Mouse (Mus musculus): ENCODE data around the gene Slc30a5. TPM values are rescaled to one million over a fixed set of nuclear protein-coding genes. Genes with fewer than 3 reads are reported as not detected.

The Slc30a5 gene
- total RNA-seq, 1 experiment = 85.6 TPM

- Histone ChIP-seq H3K27ac (ENCODE audit: insufficient read depth, low read depth, low read length, poor library complexity, severe bottlenecking) (no peak overlapping the region), H3K9ac (ENCODE audit: insufficient read depth, low read depth, low read length, poor library complexity, severe bottlenecking) (no peak overlapping the region), H3K36me3 (ENCODE audit: control insufficient read depth, insufficient read depth, low read length, poor library complexity, severe bottlenecking) (peaks cover 5% of the 10 kb centered on the region; the same call in 1 of the 2 replicates), H3K4me3 (ENCODE audit: insufficient read depth in 1 of 2, low read depth in 1 of 2, low read length in 2 of 2, poor library complexity in 1 of 2, severe bottlenecking in 1 of 2) (no peak overlapping the region), H3K4me1 (ENCODE audit: control insufficient read depth in 2 of 2, insufficient read depth in 2 of 2, low read length in 2 of 2, poor library complexity in 1 of 2) (no peaks in the 10 kb centered on the region), H3K9me3 (ENCODE audit: control insufficient read depth, insufficient read depth, low read depth, low read length) (no peaks in the 10 kb centered on the region)
- TF ChIP-seq ZNF384 (IDR thresholded peaks at IDR 0.05; ENCODE audit: low read depth, low read length) (no peak), HCFC1 (IDR thresholded peaks at IDR 0.05; ENCODE audit: borderline replicate concordance, insufficient read depth, low read length) (no peak), ZC3H11A (IDR thresholded peaks at IDR 0.05; ENCODE audit: borderline replicate concordance, low read depth, low read length) (no peak), CHD2 (IDR thresholded peaks at IDR 0.05; ENCODE audit: low read depth, low read length) (no peak), MAFK (IDR thresholded peaks at IDR 0.05; ENCODE audit: insufficient read depth, low read depth, low read length) (no peak)
- DNase-seq (ENCODE audit: low read depth, low spot score) = no peak
- in situ Hi-C loops (cut with MboI; ENCODE audit: low sequenced_read_pairs in 2 of 2, unreplicated experiment in 2 of 2) = no loop called here
Measured at GRCm38 (mm10) chr13:100755329-100755728, 77.9 kb downstream of the Slc30a5 start.

DNA sequence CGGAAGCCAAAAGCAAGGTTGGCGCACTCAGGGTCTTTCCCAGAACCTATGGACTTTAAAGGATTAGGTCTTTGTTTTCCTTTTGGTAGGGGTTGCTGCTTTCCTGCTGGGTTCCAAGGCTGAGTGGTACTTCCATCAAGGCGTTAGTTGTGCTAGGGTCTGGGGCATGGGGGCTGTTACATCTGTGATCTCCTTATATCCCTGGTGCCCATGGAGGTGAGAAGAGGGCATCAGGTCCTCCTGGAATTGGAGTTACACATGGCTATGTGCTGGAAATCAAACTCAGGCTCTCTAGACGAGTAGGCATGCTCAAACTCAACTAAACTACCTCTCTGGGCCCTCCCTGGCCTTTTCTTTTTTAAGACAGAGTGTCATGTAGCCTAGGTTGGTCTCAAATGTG is 79.0 kb downstream of the Slc30a5 start:
- Histone ChIP-seq H3K4me3 (ENCODE audit: insufficient read depth in 1 of 2, low read depth in 1 of 2, low read length in 2 of 2, poor library complexity in 1 of 2, severe bottlenecking in 1 of 2) (no peak overlapping the region), H3K9ac (ENCODE audit: insufficient read depth, low read depth, low read length, poor library complexity, severe bottlenecking) (no peak overlapping the region), H3K36me3 (ENCODE audit: control insufficient read depth, insufficient read depth, low read length, poor library complexity, severe bottlenecking) (no peaks in the 10 kb centered on the region), H3K4me1 (ENCODE audit: control insufficient read depth in 2 of 2, insufficient read depth in 2 of 2, low read length in 2 of 2, poor library complexity in 1 of 2) (no peaks in the 10 kb centered on the region), H3K27ac (ENCODE audit: insufficient read depth, low read depth, low read length, poor library complexity, severe bottlenecking) (no peak overlapping the region), H3K9me3 (ENCODE audit: control insufficient read depth, insufficient read depth, low read depth, low read length) (no peaks in the 10 kb centered on the region)
- DNase-seq (ENCODE audit: low read depth, low spot score) = no peak
- no peak for TF ChIP-seq HCFC1 (IDR thresholded peaks at IDR 0.05; ENCODE audit: borderline replicate concordance, insufficient read depth, low read length)
- no peak for TF ChIP-seq MAFK (IDR thresholded peaks at IDR 0.05; ENCODE audit: insufficient read depth, low read depth, low read length)
- no peak for TF ChIP-seq CHD2 (IDR thresholded peaks at IDR 0.05; ENCODE audit: low read depth, low read length)
- TF ChIP-seq ZNF384 (IDR thresholded peaks at IDR 0.05; ENCODE audit: low read depth, low read length) = no peak
- TF ChIP-seq ZC3H11A (IDR thresholded peaks at IDR 0.05; ENCODE audit: borderline replicate concordance, low read depth, low read length) = no peak
- in situ Hi-C loops (cut with MboI; ENCODE audit: low sequenced_read_pairs in 2 of 2, unreplicated experiment in 2 of 2) = no loop called here

DNA sequence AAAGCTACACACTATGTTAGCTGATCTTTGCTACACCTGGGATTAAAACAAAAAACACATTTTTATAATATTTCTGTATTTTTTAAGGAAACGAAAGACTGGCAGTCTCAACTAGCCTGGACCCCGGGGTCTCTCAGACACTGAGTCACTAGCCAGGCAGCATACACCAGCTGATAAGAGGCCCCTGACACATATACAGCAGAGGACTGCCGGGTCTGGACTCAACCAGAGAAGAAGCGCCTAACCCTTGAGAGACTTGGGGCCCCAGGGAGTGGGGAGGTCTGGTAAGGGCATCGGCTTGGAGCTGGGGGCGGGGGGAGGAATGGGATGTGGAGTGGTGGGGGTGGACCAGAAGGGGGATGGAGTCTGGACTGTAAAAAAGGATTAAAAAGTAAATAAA is 80.2 kb downstream of the Slc30a5 start:
- Histone ChIP-seq H3K36me3 (ENCODE audit: control insufficient read depth, insufficient read depth, low read length, poor library complexity, severe bottlenecking) (no peaks in the 10 kb centered on the region), H3K9me3 (ENCODE audit: control insufficient read depth, insufficient read depth, low read depth, low read length) (no peaks in the 10 kb centered on the region)
- DNase-seq (ENCODE audit: low read depth, low spot score) = no peak

More for the DNA sequence above, 80.2 kb downstream of the Slc30a5 start:
- H3K4me3 ChIP-seq (ENCODE audit: insufficient read depth in 1 of 2, low read depth in 1 of 2, low read length in 2 of 2, poor library complexity in 1 of 2, severe bottlenecking in 1 of 2) = no peak overlapping the region
- H3K9ac ChIP-seq (ENCODE audit: insufficient read depth, low read depth, low read length, poor library complexity, severe bottlenecking) = no peak overlapping the region
- TF ChIP-seq ZNF384 (IDR thresholded peaks at IDR 0.05; ENCODE audit: low read depth, low read length) (no peak), CHD2 (IDR thresholded peaks at IDR 0.05; ENCODE audit: low read depth, low read length) (no peak), ZC3H11A (IDR thresholded peaks at IDR 0.05; ENCODE audit: borderline replicate concordance, low read depth, low read length) (no peak), MAFK (IDR thresholded peaks at IDR 0.05; ENCODE audit: insufficient read depth, low read depth, low read length) (no peak), HCFC1 (IDR thresholded peaks at IDR 0.05; ENCODE audit: borderline replicate concordance, insufficient read depth, low read length) (no peak)
- in situ Hi-C loops (cut with MboI; ENCODE audit: low sequenced_read_pairs in 2 of 2, unreplicated experiment in 2 of 2) = no loop called here
- H3K4me1 ChIP-seq (ENCODE audit: control insufficient read depth in 2 of 2, insufficient read depth in 2 of 2, low read length in 2 of 2, poor library complexity in 1 of 2) = no peaks in the 10 kb centered on the region
- H3K27ac ChIP-seq (ENCODE audit: insufficient read depth, low read depth, low read length, poor library complexity, severe bottlenecking) = no peak overlapping the region

Other genes with a start within 250 kb of the Slc30a5 start
- gene Marveld2, start 216.5 kb downstream of the Slc30a5 start, total RNA-seq (2012; rRNA removed) = 2.5 and 4.7 TPM in 2 replicates
- gene Ak6, start 182.4 kb downstream of the Slc30a5 start, total RNA-seq (2012; rRNA removed) = 112 and 162 TPM in 2 replicates
- 22.0 and 31.3 TPM in 2 replicates for gene Rad17, start 182.4 kb downstream of the Slc30a5 start, total RNA-seq (2012; rRNA removed)
- 11.9 and 15.2 TPM in 2 replicates for gene Taf9, start 181.8 kb downstream of the Slc30a5 start, total RNA-seq (2012; rRNA removed)
- gene Ccdc125, start 163.7 kb downstream of the Slc30a5 start, total RNA-seq (2012; rRNA removed) = 1.7 and 2.3 TPM in 2 replicates
- 60.0 and 83.6 TPM in 2 replicates for gene Cdk7, start 102.5 kb downstream of the Slc30a5 start, total RNA-seq (2012; rRNA removed)
- gene Mrps36, start 88.8 kb downstream of the Slc30a5 start, total RNA-seq (2012; rRNA removed) = 45.4 and 58.9 TPM in 2 replicates
- gene Cenph, start 57.5 kb downstream of the Slc30a5 start, total RNA-seq (2012; rRNA removed) = 31.6 and 39.9 TPM in 2 replicates
- gene Ccnb1, start 46.9 kb downstream of the Slc30a5 start, total RNA-seq (2012; rRNA removed) = 410 and 549 TPM in 2 replicates